Mouse (Mus musculus) cerebellum, adult 9-11 months (tissue): ENCODE data around the gene Tomm40.
"Not testable (repeated sequence)": the region's sequence is repeated elsewhere in the genome, so short reads cannot be mapped to it uniquely, and the experiment has no call there.

Source experiments
- DNase-seq: peaks from one replicate; pipeline ENCODE4 v3.0.0; 2022

Gene Tomm40

GRCm38 (mm10) chr7:19702859-19703555 lies 12.2 kb downstream of the Tomm40 start:
- DNase-seq, result no peak

DNA sequence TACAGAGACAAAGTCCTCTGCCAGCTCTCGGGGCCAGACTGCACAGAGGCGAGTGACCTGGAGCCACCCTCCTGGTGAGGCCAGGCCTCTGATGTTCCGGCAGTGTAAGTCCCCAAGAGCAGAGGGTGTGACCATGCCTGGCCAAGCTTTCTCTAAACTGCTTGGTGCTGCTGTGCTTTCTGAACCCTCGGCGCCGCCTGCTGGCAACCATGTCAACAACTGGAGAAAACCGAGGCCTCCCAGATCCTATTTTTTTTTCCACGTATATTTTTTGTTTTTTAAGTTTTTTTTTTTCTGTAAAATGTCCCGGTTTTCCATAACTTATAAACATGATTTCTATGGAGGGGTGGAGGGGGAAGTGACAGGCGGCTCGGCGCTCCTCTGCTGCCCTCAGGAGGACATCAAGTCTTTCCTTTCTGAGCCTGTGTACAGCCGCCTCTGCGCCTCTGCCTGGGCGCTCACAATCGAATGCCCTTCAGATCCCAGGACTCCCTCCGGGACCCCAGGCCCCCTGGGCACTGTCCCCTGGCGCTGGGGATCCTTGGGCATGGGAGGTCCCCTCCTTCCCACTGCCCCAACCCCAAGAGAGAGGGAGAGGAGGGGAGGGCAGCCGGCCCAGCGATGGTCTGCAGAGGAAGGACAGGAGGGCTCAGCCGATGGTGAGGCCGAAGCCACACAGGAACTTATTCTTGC lies 14.0 kb downstream of the Tomm40 start:
- peak; percentile 37 for DNase-seq

DNA sequence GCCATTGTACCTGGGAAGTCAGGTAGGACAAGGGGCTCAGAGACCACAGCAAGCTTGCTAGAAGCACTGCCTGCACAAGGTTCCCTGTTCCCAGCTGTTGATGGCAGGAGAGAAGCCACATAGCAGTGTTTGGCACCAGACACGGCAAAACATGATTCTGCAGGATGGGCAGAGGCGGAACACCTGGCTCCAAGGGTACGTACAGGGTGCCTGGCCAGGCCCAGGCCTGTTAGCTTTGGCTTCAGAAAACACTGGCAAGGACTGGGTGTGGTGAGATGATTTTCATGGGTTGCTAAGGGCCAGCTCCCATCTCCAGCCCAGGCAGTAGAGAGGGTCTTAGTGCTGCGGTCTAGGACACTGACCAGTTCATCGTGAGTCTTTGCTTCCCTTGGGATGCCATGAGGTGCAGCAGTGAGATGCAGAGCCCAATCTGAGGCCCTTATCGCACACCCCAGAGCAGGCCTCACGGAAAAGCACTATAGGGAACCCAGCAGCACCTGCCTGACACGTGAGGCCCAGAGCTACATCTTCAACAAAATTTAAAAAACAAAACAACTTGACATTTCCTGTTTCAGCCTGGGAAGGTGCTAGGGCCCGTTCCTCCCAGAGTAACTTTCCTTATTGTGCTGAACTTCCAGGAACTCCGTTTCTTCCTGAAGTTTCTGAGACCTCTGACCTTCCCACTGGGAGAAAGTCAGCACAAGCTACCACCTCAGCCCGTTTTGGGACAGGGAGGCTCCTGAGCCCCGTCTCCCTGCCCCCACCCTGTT lies 14.8 kb downstream of the Tomm40 start:
- DNase-seq, result no peak

DNA sequence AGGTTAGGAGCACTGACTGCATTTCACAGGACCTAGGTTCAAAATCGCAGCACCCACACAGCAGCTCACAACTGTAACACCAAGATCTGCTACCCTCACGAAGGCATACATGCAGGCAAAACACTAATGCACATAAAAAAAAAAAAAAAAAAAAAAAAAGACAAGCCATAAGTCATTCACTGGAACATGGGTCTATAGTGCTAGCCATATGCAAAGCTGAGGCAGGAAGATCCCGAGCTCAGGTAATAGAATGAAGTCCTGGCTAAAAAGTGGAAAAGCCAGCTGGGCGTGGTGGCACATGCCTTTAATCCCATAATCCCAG lies 15.4 kb downstream of the Tomm40 start:
- DNase-seq, result no peak

- DNase-seq, result peak; percentile 63
Measured at GRCm38 (mm10) chr7:19698907-19699826, 16.1 kb downstream of the Tomm40 start, which contains the start of gene Apoe. Gene Apoe, minus strand, starts transcription at chr7:19699188.

DNA sequence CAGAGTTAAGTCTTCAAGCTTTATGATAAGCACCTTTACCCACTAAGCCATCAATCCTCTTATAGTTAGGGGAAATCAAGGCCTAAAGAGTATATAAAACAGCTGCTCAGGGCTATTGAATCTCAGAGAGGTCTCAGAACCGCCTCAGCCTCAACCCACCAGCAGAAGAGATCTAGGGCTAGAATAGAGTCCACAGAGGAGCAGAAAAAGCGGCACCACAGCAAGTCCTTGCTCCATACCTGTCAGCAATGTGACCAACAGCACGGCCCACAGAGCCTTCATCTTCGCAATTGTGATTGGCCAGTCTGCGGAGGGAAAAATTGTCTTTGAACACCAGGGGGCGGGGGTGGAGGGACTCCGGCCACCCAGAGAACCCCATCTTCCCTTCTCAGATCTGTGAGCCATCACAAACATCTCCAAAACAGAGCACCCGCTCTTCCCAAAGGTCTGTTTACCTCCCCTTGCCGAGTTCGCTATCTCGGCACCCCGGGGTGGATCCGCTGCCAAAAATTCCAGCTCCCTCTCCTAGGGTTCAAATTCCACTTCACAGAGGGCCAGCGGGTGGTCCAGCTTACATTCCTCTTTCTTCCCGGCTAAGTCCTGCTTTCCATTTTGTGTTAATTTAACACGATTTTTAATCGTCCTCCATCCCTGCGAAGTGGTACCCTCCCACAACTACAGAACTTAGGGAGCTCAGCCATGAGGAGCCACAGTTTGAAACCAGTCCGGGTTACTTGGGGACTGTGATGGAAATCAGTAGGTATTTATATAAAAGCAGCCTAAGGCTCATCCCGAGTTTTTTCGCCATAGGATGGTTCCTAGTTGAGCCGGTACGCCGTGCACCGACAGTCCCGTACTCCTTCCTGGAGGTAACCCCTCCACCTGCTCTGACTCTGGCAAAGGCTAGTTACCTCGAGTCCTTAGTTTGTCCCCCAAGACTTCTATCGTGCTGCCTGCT lies 17.0 kb downstream of the Tomm40 start:
- no peak for DNase-seq

GRCm38 (mm10) chr7:19696336-19696873 lies 18.8 kb downstream of the Tomm40 start:
- no peak for DNase-seq

DNA sequence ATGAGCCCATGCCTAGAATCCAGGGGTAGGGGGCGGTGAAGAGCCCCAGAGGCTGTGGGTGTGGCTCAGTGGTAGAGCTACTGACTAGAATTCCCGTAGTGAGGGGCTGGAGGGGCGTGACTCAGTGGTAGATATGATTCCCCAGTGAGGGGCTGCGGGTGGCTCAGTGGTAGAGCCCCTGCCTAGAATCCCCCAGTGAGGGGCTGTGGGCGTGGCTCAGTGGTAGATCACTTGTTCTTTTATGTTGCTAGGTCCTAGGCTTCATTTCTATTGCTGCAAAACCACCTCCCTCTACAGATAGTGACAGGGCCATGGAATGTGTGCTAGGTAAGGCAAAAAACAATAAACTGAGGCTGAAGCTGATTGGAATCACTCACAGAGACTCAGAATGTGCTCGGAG lies 19.4 kb downstream of the Tomm40 start:
- no peak for DNase-seq

DNA sequence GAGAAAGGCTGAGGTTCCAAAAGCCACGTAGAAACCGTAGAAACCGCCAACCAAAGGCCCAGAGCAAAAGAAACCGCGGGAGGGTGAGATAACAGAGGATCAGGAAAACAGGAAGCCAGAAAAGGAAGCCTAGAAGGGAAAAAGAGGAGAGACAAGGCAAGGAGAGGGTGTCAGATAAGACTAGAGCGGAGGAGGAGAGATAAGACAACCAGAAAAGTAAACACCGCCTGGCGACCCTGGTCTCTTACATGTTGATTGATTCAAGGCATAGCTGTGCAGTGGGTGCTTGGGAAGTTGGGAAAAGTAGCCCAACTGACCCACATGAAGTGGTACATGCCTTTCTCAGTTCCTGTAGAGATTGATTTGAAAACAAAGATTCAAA lies 20.0 kb downstream of the Tomm40 start:
- DNase-seq, result no peak

GRCm38 (mm10) chr7:19694336-19695212 lies 20.7 kb downstream of the Tomm40 start:
- DNase-seq, result no peak

DNA sequence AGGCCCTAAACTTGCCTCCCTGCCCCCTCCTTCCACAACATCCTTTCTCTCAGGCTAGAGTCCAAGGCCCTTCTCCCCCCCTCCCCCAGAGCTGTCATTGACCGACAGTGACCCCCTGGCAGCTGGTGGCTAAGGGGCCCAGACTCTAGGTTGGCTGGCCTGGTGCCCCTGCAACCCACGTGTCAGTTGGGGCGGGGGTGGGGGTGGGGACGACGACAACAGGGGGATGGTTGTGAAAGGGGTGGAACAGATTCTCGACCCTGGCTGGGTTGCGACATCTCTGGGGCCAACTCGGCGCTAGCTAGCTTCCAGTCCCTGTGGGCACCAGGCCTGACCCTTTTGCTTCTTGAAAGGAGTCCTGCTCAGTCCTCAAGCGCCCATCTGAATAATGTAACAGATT lies 21.8 kb downstream of the Tomm40 start:
- peak; percentile 46 for DNase-seq

GRCm38 (mm10) chr7:19691873-19692865 lies 23.1 kb downstream of the Tomm40 start, which contains the start of gene Apoc1:
Gene Apoc1, minus strand, starts transcription at chr7:19692660.
- no peak for DNase-seq

- DNase-seq, result no peak
Measured at GRCm38 (mm10) chr7:19691434-19691833, 23.8 kb downstream of the Tomm40 start.

- no peak for DNase-seq
Measured at GRCm38 (mm10) chr7:19690845-19691244, 24.4 kb downstream of the Tomm40 start.

GRCm38 (mm10) chr7:19688611-19689010 lies 26.6 kb downstream of the Tomm40 start:
- DNase-seq, result no peak

GRCm38 (mm10) chr7:19688101-19688500 lies 27.1 kb downstream of the Tomm40 start:
- DNase-seq, result no peak

- not testable (repeated sequence) for DNase-seq
Measured at GRCm38 (mm10) chr7:19686927-19687583, 28.2 kb downstream of the Tomm40 start.

- no peak for DNase-seq
Measured at GRCm38 (mm10) chr7:19686521-19686920, 28.7 kb downstream of the Tomm40 start.
